Mouse (Mus musculus): Measurements from ENCODE around the gene Bace1.

- TF ChIP-seq CTCF (IDR thresholded peaks at IDR 0.05; ENCODE audit: low read depth): no peak
- no peak for TF ChIP-seq EP300 (IDR thresholded peaks at IDR 0.05; ENCODE audit: low read depth)
Measured at GRCm38 (mm10) chr9:45907078-45907428, 68.7 kb downstream of the Bace1 start.
